Mouse (Mus musculus): ENCODE data around the gene Slit3.

- TF ChIP-seq RCOR1 (IDR thresholded peaks at IDR 0.05; ENCODE audit: low read depth, low read length) (no peak), GATA1 (IDR thresholded peaks at IDR 0.05; ENCODE audit: low read depth, low read length) (no peak), CTCF (IDR thresholded peaks at IDR 0.05 in 2 of 3, conservative IDR thresholded peaks at IDR 0.05 in 1 of 3; ENCODE audit: control insufficient read depth in 1 of 3, insufficient read depth in 1 of 3, low read depth in 2 of 3, low read length in 3 of 3, poor library complexity in 1 of 3, severe bottlenecking in 1 of 3) (no peak), KAT2A (conservative IDR thresholded peaks at IDR 0.05; ENCODE audit: low read depth, low read length) (no peak), MXI1 (IDR thresholded peaks at IDR 0.05; ENCODE audit: low read depth, low read length) (no peak), TAL1 (IDR thresholded peaks at IDR 0.05; ENCODE audit: low read length) (no peak), USF2 (IDR thresholded peaks at IDR 0.05; ENCODE audit: borderline replicate concordance in 1 of 2, insufficient read depth in 1 of 2, low read depth in 1 of 2, low read length in 2 of 2) (no peak), MAX (IDR thresholded peaks at IDR 0.05; ENCODE audit: low read length) (no peak), POLR2A (IDR thresholded peaks at IDR 0.05; ENCODE audit: control insufficient read depth in 1 of 2, insufficient read depth in 1 of 2, low read depth in 1 of 2, low read length in 2 of 2, poor library complexity in 1 of 2) (no peak), RAD21 (IDR thresholded peaks at IDR 0.05; ENCODE audit: low read depth, low read length) (no peak), POLR2AphosphoS2 (IDR thresholded peaks at IDR 0.05; ENCODE audit: low read length) (no peak), JUND (IDR thresholded peaks at IDR 0.05; ENCODE audit: low read depth, low read length) (no peak), HCFC1 (IDR thresholded peaks at IDR 0.05; ENCODE audit: low read depth, low read length) (no peak)
These were observed 35.7 kb downstream of the Slit3 start for GRCm38 (mm10) chr11:35156676-35157075.

All from MEL (cell line).